Mouse (Mus musculus): ENCODE measurements around the gene Mdc1. TPM values are rescaled to one million over a fixed set of nuclear protein-coding genes. Genes with fewer than 3 reads are reported as not detected.

Gene Mdc1
- polyA plus RNA-seq, 1 experiment from 2014 or later, result 2.1 TPM

GRCm38 (mm10) chr17:35866911-35867890 is 25.9 kb downstream of the Mdc1 start:
- peak overlapping the region; percentile 85 for H3K4me2 ChIP-seq (replicated peaks; ENCODE audit: low read depth)
- H3K9me3 ChIP-seq (ENCODE audit: control insufficient read depth, low read length), result no peaks in the 10 kb centered on the region
- 12% methylated on average over 26 of the region's 26 CpGs for WGBS
- ATAC-seq (ENCODE audit: low FRiP score, low TSS enrichment), result no peak
- TF ChIP-seq CTCF (IDR thresholded peaks at IDR 0.05; ENCODE audit: low read depth), result peak; percentile 47
- no peak for TF ChIP-seq EP300 (optimal IDR thresholded peaks at IDR 0.05)
- H3K27ac ChIP-seq (replicated peaks), result peak overlapping the region; percentile 94
- H3K27me3 ChIP-seq (ENCODE audit: control insufficient read depth, insufficient read depth, low read length), result no peaks in the 10 kb centered on the region
- H3K36me3 ChIP-seq (ENCODE audit: control insufficient read depth, insufficient read depth, low read length), result no peaks in the 10 kb centered on the region
- peaks cover 3% of the 10 kb centered on the region; the same call in 1 of the 2 replicates for H3K4me1 ChIP-seq (replicated peaks; ENCODE audit: control insufficient read depth, insufficient read depth)
- no peak for DNase-seq (ENCODE audit: low spot score)
- peak overlapping the region; percentile 60 for H3K4me3 ChIP-seq (ENCODE audit: low read depth, low read length)
- peak overlapping the region; percentile 77 for H3K9ac ChIP-seq (ENCODE audit: low read length)

- Histone ChIP-seq H3K4me1 (replicated peaks; ENCODE audit: control insufficient read depth, insufficient read depth) (peaks cover 3% of the 10 kb centered on the region; the same call in 1 of the 2 replicates), H3K4me3 (ENCODE audit: low read depth, low read length) (peak overlapping the region; percentile 60), H3K27me3 (ENCODE audit: control insufficient read depth, insufficient read depth, low read length) (no peaks in the 10 kb centered on the region), H3K9me3 (ENCODE audit: control insufficient read depth, low read length) (no peaks in the 10 kb centered on the region), H3K9ac (ENCODE audit: low read length) (peak overlapping the region; percentile 77), H3K27ac (replicated peaks) (peak overlapping the region; percentile 94), H3K36me3 (ENCODE audit: control insufficient read depth, insufficient read depth, low read length) (no peaks in the 10 kb centered on the region), H3K4me2 (replicated peaks; ENCODE audit: low read depth) (peak overlapping the region; percentile 85)
- ATAC-seq (ENCODE audit: low FRiP score, low TSS enrichment), result no peak
- no peak for TF ChIP-seq EP300 (optimal IDR thresholded peaks at IDR 0.05)
- TF ChIP-seq CTCF (IDR thresholded peaks at IDR 0.05; ENCODE audit: low read depth), result no peak
- WGBS, result 17% methylated on average over 15 of the region's 17 CpGs
- no peak for DNase-seq (ENCODE audit: low spot score)
Observed at GRCm38 (mm10) chr17:35868165-35868820, 27.0 kb downstream of the Mdc1 start.

GRCm38 (mm10) chr17:35868961-35869345 is 27.6 kb downstream of the Mdc1 start:
- WGBS, result 2% methylated on average over 7 of the region's 7 CpGs

GRCm38 (mm10) chr17:35869346-35870067 is 28.2 kb downstream of the Mdc1 start:
- ATAC-seq (ENCODE audit: low FRiP score, low TSS enrichment) (peak; percentile 13; the same call in 1 of the 2 replicates), DNase-seq (ENCODE audit: low spot score) (peak; percentile 51)
- TF ChIP-seq EP300 (optimal IDR thresholded peaks at IDR 0.05) (no peak), CTCF (IDR thresholded peaks at IDR 0.05; ENCODE audit: low read depth) (no peak)
- Histone ChIP-seq H3K27ac (replicated peaks) (peak overlapping the region; percentile 94), H3K36me3 (ENCODE audit: control insufficient read depth, insufficient read depth, low read length) (no peaks in the 10 kb centered on the region; the same call in 1 of the 2 replicates), H3K4me3 (ENCODE audit: low read depth, low read length) (peak overlapping the region; percentile 60), H3K4me2 (replicated peaks; ENCODE audit: low read depth) (peak overlapping the region; percentile 85), H3K9ac (ENCODE audit: low read length) (peak overlapping the region; percentile 77), H3K4me1 (replicated peaks; ENCODE audit: control insufficient read depth, insufficient read depth) (peaks cover 3% of the 10 kb centered on the region; the same call in 1 of the 2 replicates), H3K9me3 (ENCODE audit: control insufficient read depth, low read length) (no peaks in the 10 kb centered on the region), H3K27me3 (ENCODE audit: control insufficient read depth, insufficient read depth, low read length) (no peaks in the 10 kb centered on the region)
- WGBS, result 1% methylated on average over 7 of the region's 7 CpGs

More at GRCm38 (mm10) chr17:35868961-35869345, 27.6 kb downstream of the Mdc1 start:
- no peaks in the 10 kb centered on the region; the same call in 1 of the 2 replicates for H3K36me3 ChIP-seq (ENCODE audit: control insufficient read depth, insufficient read depth, low read length)
- peak overlapping the region; percentile 85 for H3K4me2 ChIP-seq (replicated peaks; ENCODE audit: low read depth)
- ATAC-seq (ENCODE audit: low FRiP score, low TSS enrichment), result no peak
- H3K4me3 ChIP-seq (ENCODE audit: low read depth, low read length), result peak overlapping the region; percentile 60
- peak overlapping the region; percentile 77 for H3K9ac ChIP-seq (ENCODE audit: low read length)
- TF ChIP-seq EP300 (optimal IDR thresholded peaks at IDR 0.05) (no peak), CTCF (IDR thresholded peaks at IDR 0.05; ENCODE audit: low read depth) (no peak)
- H3K4me1 ChIP-seq (replicated peaks; ENCODE audit: control insufficient read depth, insufficient read depth), result peaks cover 3% of the 10 kb centered on the region; the same call in 1 of the 2 replicates
- no peak for DNase-seq (ENCODE audit: low spot score)
- H3K27ac ChIP-seq (replicated peaks), result peak overlapping the region; percentile 94
- no peaks in the 10 kb centered on the region for H3K27me3 ChIP-seq (ENCODE audit: control insufficient read depth, insufficient read depth, low read length)
- H3K9me3 ChIP-seq (ENCODE audit: control insufficient read depth, low read length), result no peaks in the 10 kb centered on the region

GRCm38 (mm10) chr17:35870151-35870883 is 29.0 kb downstream of the Mdc1 start:
- WGBS, result 36% methylated on average over 8 of the region's 9 CpGs
- TF ChIP-seq EP300 (optimal IDR thresholded peaks at IDR 0.05) (peak; percentile 38), CTCF (IDR thresholded peaks at IDR 0.05; ENCODE audit: low read depth) (no peak)
- ATAC-seq (ENCODE audit: low FRiP score, low TSS enrichment) (peak; percentile 22; the same call in 1 of the 2 replicates), DNase-seq (ENCODE audit: low spot score) (peak; percentile 49)
- H3K9me3 ChIP-seq (ENCODE audit: control insufficient read depth, low read length), result no peaks in the 10 kb centered on the region
- peak overlapping the region; percentile 85 for H3K4me2 ChIP-seq (replicated peaks; ENCODE audit: low read depth)
- peak overlapping the region; percentile 77 for H3K9ac ChIP-seq (ENCODE audit: low read length)
- peak overlapping the region; percentile 94 for H3K27ac ChIP-seq (replicated peaks)
- H3K4me3 ChIP-seq (ENCODE audit: low read depth, low read length), result peak overlapping the region; percentile 60
- H3K4me1 ChIP-seq (replicated peaks; ENCODE audit: control insufficient read depth, insufficient read depth), result peaks cover 3% of the 10 kb centered on the region; the same call in 1 of the 2 replicates
- no peaks in the 10 kb centered on the region for H3K27me3 ChIP-seq (ENCODE audit: control insufficient read depth, insufficient read depth, low read length)
- H3K36me3 ChIP-seq (ENCODE audit: control insufficient read depth, insufficient read depth, low read length), result no peaks in the 10 kb centered on the region; the same call in 1 of the 2 replicates

Measured in stomach, postnatal 0 days (tissue).